Mouse (Mus musculus) intestine, embryonic 16.5 days (tissue): Measurements from ENCODE around the gene Pnma1. TPM values are rescaled to one million over a fixed set of nuclear protein-coding genes. Genes with fewer than 3 reads are reported as not detected.
"Not testable (repeated sequence)": the region's sequence is repeated elsewhere in the genome, so short reads cannot be mapped to it uniquely, and the experiment has no call there.

Experiments used
- ATAC-seq: fragments of 200-750 bp; cut with Nextera tagmentation; 2 replicates; pipeline ENCODE4 v1.8.0; 2017; ENCODE audit warnings: moderate TSS enrichment, moderate library complexity
- H3K27ac ChIP-seq: fragments of 300-500 bp; sonication (generic); 2 replicates; pipeline ENCODE4 v1.5.1; 2014; ENCODE audit warnings: mild to moderate bottlenecking, low read length
- H3K27me3 ChIP-seq: fragments of 300-500 bp; sonication (generic); replicated peaks from 2 replicates; pipeline ENCODE4 v1.6.1; 2014; ENCODE audit warnings: low read length, control low read depth, mixed read lengths; ENCODE audit not compliant: control insufficient read depth, insufficient read depth
- H3K36me3 ChIP-seq: fragments of 300-500 bp; sonication (generic); 2 replicates; pipeline ENCODE4 v1.6.1; 2014; ENCODE audit warnings: low read length, control low read depth; ENCODE audit not compliant: control insufficient read depth, insufficient read depth
- H3K4me1 ChIP-seq: fragments of 300-500 bp; sonication (generic); 2 replicates; pipeline ENCODE4 v1.6.1; 2014; ENCODE audit warnings: low read length, control low read depth, mixed read lengths; ENCODE audit not compliant: control insufficient read depth, insufficient read depth
- H3K4me2 ChIP-seq: fragments of 300-500 bp; sonication (generic); 2 replicates; pipeline ENCODE4 v1.6.1; 2014; ENCODE audit warnings: low read depth, low read length, control low read depth
- H3K4me3 ChIP-seq: fragments of 300-500 bp; sonication (generic); 2 replicates; pipeline ENCODE4 v1.5.1; 2014; ENCODE audit warnings: mild to moderate bottlenecking, low read length
- H3K9ac ChIP-seq: fragments of 300-500 bp; sonication (generic); 2 replicates; pipeline ENCODE4 v1.6.1; 2014; ENCODE audit warnings: low read depth, low read length
- H3K9me3 ChIP-seq: fragments of 300-500 bp; sonication (generic); 2 replicates; pipeline ENCODE4 v1.6.1; 2016; ENCODE audit warnings: low read length, control low read depth; ENCODE audit not compliant: control insufficient read depth
- WGBS: fragments of 180-500 bp; shearing (Covaris S2); extraction: QIAGEN DNeasy Blood & Tissue Kit; methylation state at CpG from one replicate; pipeline ENCODE4 v1.1.7; 2014; 5-methylcytosine and 5-hydroxymethylcytosine counted together
- polyA plus RNA-seq: library from polyadenylated mRNA; unstranded; fragments of >200 nt; fragmentation: Nextera tagmentation; extraction: Ambion mirVana; gene quantifications from 2 replicates; pipeline ENCODE4 v1.2.1, GENCODE M21; 2015

Pnma1 gene
- polyA plus RNA-seq, 1 experiment from 2014 or later, result 0.67 TPM

- WGBS, result under 1% methylated on average over 69 of the region's 80 CpGs
- Histone ChIP-seq H3K27ac (peak within 1 kb of the TSS; percentile 51; the same call in 1 of the 2 replicates), H3K4me2 (peak within 1 kb of the TSS; percentile 91), H3K9ac (peak within 1 kb of the TSS; percentile 75), H3K4me3 (peak within 1 kb of the TSS; percentile 61)
- peak; percentile 80 for ATAC-seq
- H3K27me3 ChIP-seq, H3K4me1 ChIP-seq, H3K36me3 ChIP-seq, H3K9me3 ChIP-seq: not testable (repeated sequence)
These were observed 47.4 kb downstream of the Pnma1 start, which contains the start of gene Acot6 for GRCm38 (mm10) chr12:84100604-84101492. Gene Acot6 (plus strand): TSS chr12:84100654.

GRCm38 (mm10) chr12:84100071-84100470, 48.2 kb downstream of the Pnma1 start:
- Histone ChIP-seq H3K27ac (no peak overlapping the region; the same call in 1 of the 2 replicates), H3K4me1 (no peaks in the 10 kb centered on the region), H3K36me3 (no peaks in the 10 kb centered on the region), H3K4me3 (no peak overlapping the region), H3K9me3 (no peaks in the 10 kb centered on the region), H3K4me2 (peak overlapping the region; percentile 91), H3K9ac (no peak overlapping the region), H3K27me3 (no peaks in the 10 kb centered on the region)
- no peak for ATAC-seq
- WGBS, result 56% methylated on average over 1 of the region's 1 CpGs

GRCm38 (mm10) chr12:84099605-84100004, 48.7 kb downstream of the Pnma1 start:
- no peaks in the 10 kb centered on the region for H3K4me1 ChIP-seq
- no peaks in the 10 kb centered on the region for H3K27me3 ChIP-seq
- 85% methylated on average over 2 of the region's 2 CpGs for WGBS
- peak; percentile 81 for ATAC-seq
- no peak overlapping the region for H3K9ac ChIP-seq
- no peaks in the 10 kb centered on the region for H3K9me3 ChIP-seq
- no peak overlapping the region for H3K27ac ChIP-seq
- H3K4me2 ChIP-seq, result no peak overlapping the region
- H3K4me3 ChIP-seq, result no peak overlapping the region
- H3K36me3 ChIP-seq, result no peaks in the 10 kb centered on the region

Other genes starting within 250 kb of the Pnma1 start
- gene Numb, start 226.6 kb downstream of the Pnma1 start, polyA plus RNA-seq, result 35.7 and 36.1 TPM in 2 replicates
- 10.2 and 11.7 TPM in 2 replicates for gene Riox1, start 197.9 kb downstream of the Pnma1 start, polyA plus RNA-seq
- gene Heatr4, start 163.6 kb downstream of the Pnma1 start, polyA plus RNA-seq, result not detected in 2 replicates
- 35.3 and 39.5 TPM in 2 replicates for gene Acot2, start 160.6 kb downstream of the Pnma1 start, polyA plus RNA-seq
- gene Acot1, start 139.0 kb downstream of the Pnma1 start, polyA plus RNA-seq, result 159 and 188 TPM in 2 replicates
- gene Acot4, start 110.1 kb downstream of the Pnma1 start, polyA plus RNA-seq, result 12.9 and 20.6 TPM in 2 replicates
- gene Gm49366, start 109.6 kb downstream of the Pnma1 start, polyA plus RNA-seq, result not detected in 2 replicates
- 7.0 and 11.7 TPM in 2 replicates for gene Acot3, start 96.3 kb downstream of the Pnma1 start, polyA plus RNA-seq
- gene Acot5, start 79.2 kb downstream of the Pnma1 start, polyA plus RNA-seq, result 0.21 and 0.28 TPM in 2 replicates
- 2.5 and 3.2 TPM in 2 replicates for gene Acot6, start 47.8 kb downstream of the Pnma1 start, polyA plus RNA-seq
- 2.4 and 3.4 TPM in 2 replicates for gene Dnal1, start 34.1 kb downstream of the Pnma1 start, polyA plus RNA-seq
- 6.3 and 6.7 TPM in 2 replicates for gene Elmsan1, start 70.4 kb upstream of the Pnma1 start, polyA plus RNA-seq
- gene Ptgr2, start 136.7 kb upstream of the Pnma1 start, polyA plus RNA-seq, result 58.1 and 60.2 TPM in 2 replicates
- 54.8 and 61.5 TPM in 2 replicates for gene Zfp410, start 168.4 kb upstream of the Pnma1 start, polyA plus RNA-seq
- gene Coq6, start 213.2 kb upstream of the Pnma1 start, polyA plus RNA-seq, result 51.2 and 53.8 TPM in 2 replicates
- gene Fam161b, start 213.3 kb upstream of the Pnma1 start, polyA plus RNA-seq, result 2.3 and 3.3 TPM in 2 replicates